ENCODE assay signal across 9 mouse cellular contexts in the genomic region with DNA sequence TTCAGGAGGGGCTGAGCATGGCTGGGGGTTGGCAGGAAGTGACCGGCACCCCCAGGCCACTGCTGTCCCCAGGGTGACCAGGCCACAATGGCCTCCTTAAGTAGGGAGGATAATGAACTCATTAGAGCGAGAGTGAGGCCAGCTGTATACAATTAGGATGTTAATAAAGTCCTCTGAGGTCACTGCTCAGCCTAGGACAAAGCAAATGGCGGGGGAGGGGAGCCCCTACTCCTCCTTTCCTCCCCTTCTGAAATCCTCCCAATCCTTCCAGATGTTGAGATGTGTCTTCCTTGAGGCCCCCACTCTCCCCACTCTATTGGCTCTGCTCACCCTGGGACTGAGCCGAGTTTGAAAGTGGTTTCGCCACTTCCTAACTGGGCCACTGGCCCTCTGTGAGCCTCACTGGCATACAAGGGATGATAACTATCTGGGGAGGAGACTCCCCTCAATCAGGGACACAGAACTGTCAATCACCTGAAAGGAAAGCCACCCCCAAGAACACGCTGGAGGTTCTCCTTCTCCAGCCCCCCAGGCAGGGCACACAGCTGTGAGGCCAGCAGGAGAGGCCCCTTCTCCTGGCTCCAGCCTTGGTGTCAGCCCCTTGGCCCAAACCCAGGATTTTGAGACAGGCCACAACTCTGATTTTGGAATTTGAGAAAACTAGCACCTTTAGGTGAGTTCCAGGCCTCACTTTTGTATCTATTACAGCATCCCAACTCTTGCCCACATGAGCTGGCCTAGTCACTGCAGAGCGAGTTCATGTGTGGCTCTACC.
DNase-seq lines count a peak whose midpoint lies in the region; ATAC-seq and TF ChIP-seq lines count a peak whose summit lies in the region.
"Had no signal": no experiment of that assay in that cellular context is flagged by ENCODE, and none has a peak within 500 bp of the region (broad histone marks: within the 10 kb centered on the region; RNA-seq: fewer than 3 reads in every experiment).

No protein-coding gene starts in this region.

- 0 out of 2 replicates have a peak overlapping the region, but pooled peaks have one; percentile 7 for H3K4me2 ChIP-seq in limb, embryonic 13.5 days (replicated peaks)

- intact Hi-C loops in heart, postnatal 10 days (cut with DNase I): no loop called here

- peak overlapping the region; percentile 45; the same call in 1 of the 2 replicates for H3K9ac ChIP-seq in limb, embryonic 13.5 days

- ATAC-seq in limb, embryonic 13.5 days (ENCODE audit: low FRiP score, low read depth): peak; percentile 33; the same call in 1 of the 2 replicates

- H3K36me3 ChIP-seq in limb, embryonic 13.5 days: peaks cover 80% of the 10 kb centered on the region

- no peak for TF ChIP-seq CTCF in layer of hippocampus, adult 2 months (conservative IDR thresholded peaks at IDR 0.05)

- H3K9me3 ChIP-seq in limb, embryonic 13.5 days: no peaks in the 10 kb centered on the region

- no peak overlapping the region for H3K4me3 ChIP-seq in limb, embryonic 13.5 days
- no peak overlapping the region for H3K4me3 ChIP-seq in layer of hippocampus, adult 2 months

- H3K27ac ChIP-seq in limb, embryonic 13.5 days: peak overlapping the region; percentile 72; the same call in 1 of the 2 replicates
- no peak overlapping the region for H3K27ac ChIP-seq in layer of hippocampus, adult 2 months

- 28% methylated on average over 7 of the region's 7 CpGs for WGBS in limb, embryonic 13.5 days

- no peaks in the 10 kb centered on the region for H3K27me3 ChIP-seq in limb, embryonic 13.5 days

- peak; percentile 36 to 48 for DNase-seq in cerebellum, postnatal 10 days
- no peak for DNase-seq in cerebellum, postnatal 4 days (ENCODE audit: low spot score in 2 of 2)
- DNase-seq in Muller cell, postnatal 12 days (ENCODE audit: inconsistent ontology term): peak; percentile 62
- DNase-seq in heart, postnatal 10 days: peak; percentile 61 to 64
- DNase-seq in layer of hippocampus, adult 11-12 months (ENCODE audit: low spot score): no peak
- no peak for DNase-seq in T-cell, adult 2 months (ENCODE audit: low spot score)
- DNase-seq in layer of hippocampus, adult 2 months (ENCODE audit: low spot score in 2 of 2): no peak
- DNase-seq: adrenal gland, adult 2 months had no signal

- H3K4me1 ChIP-seq in limb, embryonic 13.5 days: peaks cover 36% of the 10 kb centered on the region

Comparison
In these comparisons a context has a peak if more than half of its experiments do, and no peak if none do; other contexts are left out.
1. DNase-seq: peak in cerebellum, postnatal 10 days (2 of 2), Muller cell, postnatal 12 days (single experiment) and heart, postnatal 10 days (2 of 2); none in cerebellum, postnatal 4 days (0 of 2), layer of hippocampus, adult 11-12 months (single experiment), T-cell, adult 2 months (single experiment) and layer of hippocampus, adult 2 months (0 of 2).